Mouse (Mus musculus) spleen, adult 2 months (tissue): Measurements from ENCODE around the gene Fsd1.

Experiments
- CTCF ChIP-seq: fragments of 200-500 bp; IDR thresholded peaks from 2 replicates; pipeline ENCODE4 v1.5.1; 2011; ENCODE audit warnings: mild to moderate bottlenecking, inconsistent platforms; ENCODE audit not compliant: insufficient read depth, insufficient read length, insufficient replicate concordance; ENCODE audit errors: extremely low read depth
- POLR2A ChIP-seq: fragments of 200-500 bp; IDR thresholded peaks from 2 replicates; pipeline ENCODE4 v1.6.1; 2011; ENCODE audit warnings: low read depth, low read length, inconsistent platforms

GRCm38 (mm10) chr17:55953751-55954150 lies 32.6 kb upstream of the Fsd1 start:
- no peak for TF ChIP-seq CTCF
- no peak for TF ChIP-seq POLR2A
